Mouse (Mus musculus): Measurements from ENCODE around the gene Nkg7. TPM values are rescaled to one million over a fixed set of nuclear protein-coding genes. Genes with fewer than 3 reads are reported as not detected.
"Not testable (repeated sequence)": the region's sequence is repeated elsewhere in the genome, so short reads cannot be mapped to it uniquely, and the experiment has no call there.

Gene Nkg7
- total and polyA plus RNA-seq, 2 experiments: 1.1 to 2.5 TPM

DNA sequence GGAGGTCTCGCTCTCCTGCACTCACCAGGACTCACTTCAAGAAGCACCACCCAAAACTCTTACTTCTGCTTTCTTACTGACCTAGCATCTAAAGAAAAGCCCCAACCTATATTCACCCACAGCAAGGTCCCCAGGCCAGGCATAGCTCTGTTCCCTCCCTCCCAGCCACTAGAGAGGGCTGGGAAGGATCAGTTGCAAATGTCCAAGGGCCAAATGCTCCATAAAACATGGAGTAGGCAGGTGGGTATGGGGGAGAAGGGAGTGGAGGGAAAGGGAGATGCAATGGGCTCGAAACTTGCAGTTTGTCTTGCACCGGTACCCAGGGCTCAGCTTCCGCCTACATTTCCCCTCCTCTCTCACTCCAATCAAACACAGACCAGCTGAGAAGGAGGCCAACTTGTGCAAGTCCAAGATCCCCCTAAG is 28.7 kb upstream of the Nkg7 start, which contains the start of gene Siglecg:
TSS of gene Siglecg (plus strand) at position 74 of the 423 bp plus-strand sequence.
- no peaks in the 10 kb centered on the region for H3K36me3 ChIP-seq (ENCODE audit: control insufficient read depth, insufficient read depth, low read length)
- DNase-seq (ENCODE audit: extremely low read depth, low read depth, low spot score): no peak
- no peak for TF ChIP-seq CTCF (IDR thresholded peaks at IDR 0.05; ENCODE audit: low read depth, low read length)
- TF ChIP-seq POLR2A (IDR thresholded peaks at IDR 0.05; ENCODE audit: extremely low read depth, insufficient read depth, low read length): no peak
- H3K27me3 ChIP-seq (ENCODE audit: control insufficient read depth, insufficient read depth, low read length): peaks cover 2% of the 10 kb centered on the region; the same call in 1 of the 2 replicates
- H3K27ac ChIP-seq (replicated peaks; ENCODE audit: insufficient read depth, low read depth, low read length): no peak within 1 kb of the TSS
- H3K79me2 ChIP-seq (ENCODE audit: control insufficient read depth, insufficient read depth, low read length): no peaks in the 10 kb centered on the region
- H3K4me1 ChIP-seq (ENCODE audit: control insufficient read depth, insufficient read depth, low read length): no peaks in the 10 kb centered on the region
- 70% methylated on average over 4 of the region's 4 CpGs for WGBS
- no peak within 1 kb of the TSS for H3K9ac ChIP-seq (ENCODE audit: low read depth, low read length)
- no peak within 1 kb of the TSS for H3K4me3 ChIP-seq (ENCODE audit: insufficient read depth, low read depth, low read length)

DNA sequence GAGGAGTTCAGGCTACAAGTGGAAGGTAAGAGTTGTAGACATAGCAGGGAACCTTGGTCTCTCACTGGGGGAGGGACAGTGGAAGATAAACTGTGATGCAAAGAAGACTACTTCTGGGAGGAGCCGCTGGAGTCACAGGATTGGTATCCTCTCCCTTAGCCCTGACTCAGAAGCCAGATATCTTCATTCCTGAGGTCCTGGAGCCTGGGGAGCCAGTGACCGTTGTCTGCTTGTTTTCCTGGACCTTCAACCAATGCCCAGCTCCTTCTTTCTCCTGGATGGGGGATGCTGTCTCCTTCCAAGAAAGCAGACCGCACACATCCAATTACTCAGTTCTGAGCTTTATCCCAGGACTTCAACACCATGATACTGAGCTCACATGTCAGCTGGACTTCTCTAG is 27.8 kb upstream of the Nkg7 start:
- 68% methylated on average over 3 of the region's 3 CpGs for WGBS
- no peak overlapping the region for H3K27ac ChIP-seq (replicated peaks; ENCODE audit: insufficient read depth, low read depth, low read length)

DNA sequence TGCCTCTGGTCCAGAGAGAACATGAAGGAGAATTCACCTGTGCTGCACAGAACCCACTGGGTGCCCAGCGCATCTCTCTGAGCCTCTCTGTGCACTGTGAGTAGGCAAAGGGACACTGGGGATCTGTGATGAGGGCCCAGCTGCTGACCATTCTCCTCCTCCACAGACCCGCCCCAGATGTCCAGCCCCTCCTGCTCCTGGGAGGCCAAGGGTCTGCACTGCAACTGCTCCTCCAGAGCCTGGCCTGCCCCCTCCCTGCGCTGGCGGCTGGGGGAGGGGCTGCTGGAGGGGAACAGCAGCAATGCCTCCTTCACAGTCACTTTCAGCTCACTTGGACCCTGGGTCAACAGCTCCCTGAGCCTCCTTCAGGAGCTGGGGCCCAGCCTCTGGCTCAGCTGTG is 25.1 kb upstream of the Nkg7 start:
- not testable (repeated sequence) for H3K79me2 ChIP-seq (ENCODE audit: control insufficient read depth, insufficient read depth, low read length); H3K4me3 ChIP-seq (ENCODE audit: insufficient read depth, low read depth, low read length); H3K27ac ChIP-seq (replicated peaks; ENCODE audit: insufficient read depth, low read depth, low read length); H3K4me1 ChIP-seq (ENCODE audit: control insufficient read depth, insufficient read depth, low read length); H3K36me3 ChIP-seq (ENCODE audit: control insufficient read depth, insufficient read depth, low read length); H3K9ac ChIP-seq (ENCODE audit: low read depth, low read length); H3K27me3 ChIP-seq (ENCODE audit: control insufficient read depth, insufficient read depth, low read length); DNase-seq (ENCODE audit: extremely low read depth, low read depth, low spot score)
- WGBS: 55% methylated on average over 4 of the region's 4 CpGs

More for the DNA sequence above, 27.8 kb upstream of the Nkg7 start:
- Histone ChIP-seq H3K79me2 (ENCODE audit: control insufficient read depth, insufficient read depth, low read length) (no peaks in the 10 kb centered on the region), H3K36me3 (ENCODE audit: control insufficient read depth, insufficient read depth, low read length) (no peaks in the 10 kb centered on the region), H3K9ac (ENCODE audit: low read depth, low read length) (no peak overlapping the region), H3K27me3 (ENCODE audit: control insufficient read depth, insufficient read depth, low read length) (peaks cover 2% of the 10 kb centered on the region; the same call in 1 of the 2 replicates), H3K4me1 (ENCODE audit: control insufficient read depth, insufficient read depth, low read length) (no peaks in the 10 kb centered on the region), H3K4me3 (ENCODE audit: insufficient read depth, low read depth, low read length) (no peak overlapping the region)
- TF ChIP-seq CTCF (IDR thresholded peaks at IDR 0.05; ENCODE audit: low read depth, low read length): no peak
- no peak for TF ChIP-seq POLR2A (IDR thresholded peaks at IDR 0.05; ENCODE audit: extremely low read depth, insufficient read depth, low read length)
- DNase-seq (ENCODE audit: extremely low read depth, low read depth, low spot score): no peak

DNA sequence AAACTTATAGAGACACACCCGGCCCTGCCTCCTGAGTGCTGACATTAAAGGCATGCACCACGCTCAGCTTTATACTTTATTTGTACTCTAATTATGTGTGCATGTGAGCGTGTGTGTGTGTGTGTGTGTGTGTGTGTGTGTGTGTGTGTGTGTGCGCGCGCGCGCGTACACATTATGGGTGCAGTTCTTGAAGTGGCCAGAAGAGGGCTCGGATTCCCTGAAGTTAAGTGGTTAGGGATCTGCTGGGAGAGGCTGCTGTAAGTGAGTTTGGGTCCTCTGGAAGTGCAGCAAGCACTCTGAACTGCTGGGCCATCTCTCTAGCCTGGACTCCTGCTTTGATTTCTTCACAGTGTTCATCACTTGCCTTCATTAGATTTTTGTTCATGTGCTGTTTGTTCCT is 19.6 kb upstream of the Nkg7 start:
- WGBS: 89% methylated on average over 10 of the region's 10 CpGs

GRCm38 (mm10) chr7:43422995-43423617 is 13.8 kb upstream of the Nkg7 start:
- Histone ChIP-seq H3K4me3 (ENCODE audit: insufficient read depth, low read depth, low read length) (no peak overlapping the region), H3K27ac (replicated peaks; ENCODE audit: insufficient read depth, low read depth, low read length) (no peak overlapping the region), H3K9ac (ENCODE audit: low read depth, low read length) (no peak overlapping the region), H3K79me2 (ENCODE audit: control insufficient read depth, insufficient read depth, low read length) (no peaks in the 10 kb centered on the region), H3K4me1 (ENCODE audit: control insufficient read depth, insufficient read depth, low read length) (no peaks in the 10 kb centered on the region), H3K27me3 (ENCODE audit: control insufficient read depth, insufficient read depth, low read length) (no peaks in the 10 kb centered on the region), H3K36me3 (ENCODE audit: control insufficient read depth, insufficient read depth, low read length) (no peaks in the 10 kb centered on the region)
- DNase-seq (ENCODE audit: extremely low read depth, low read depth, low spot score): peak; percentile 45
- 22% methylated on average over 11 of the region's 11 CpGs for WGBS
- TF ChIP-seq CTCF (IDR thresholded peaks at IDR 0.05; ENCODE audit: low read depth, low read length): peak; percentile 99
- TF ChIP-seq POLR2A (IDR thresholded peaks at IDR 0.05; ENCODE audit: extremely low read depth, insufficient read depth, low read length): no peak

More for the DNA sequence above, 19.6 kb upstream of the Nkg7 start:
- H3K27me3 ChIP-seq (ENCODE audit: control insufficient read depth, insufficient read depth, low read length): no peaks in the 10 kb centered on the region
- H3K27ac ChIP-seq (replicated peaks; ENCODE audit: insufficient read depth, low read depth, low read length): no peak overlapping the region
- TF ChIP-seq CTCF (IDR thresholded peaks at IDR 0.05; ENCODE audit: low read depth, low read length) (peak; percentile 15; the same call in 1 of the 2 replicates), POLR2A (IDR thresholded peaks at IDR 0.05; ENCODE audit: extremely low read depth, insufficient read depth, low read length) (no peak)
- no peak overlapping the region for H3K9ac ChIP-seq (ENCODE audit: low read depth, low read length)
- DNase-seq (ENCODE audit: extremely low read depth, low read depth, low spot score): peak; percentile 21
- no peaks in the 10 kb centered on the region for H3K36me3 ChIP-seq (ENCODE audit: control insufficient read depth, insufficient read depth, low read length)
- no peaks in the 10 kb centered on the region for H3K4me1 ChIP-seq (ENCODE audit: control insufficient read depth, insufficient read depth, low read length)
- no peak overlapping the region for H3K4me3 ChIP-seq (ENCODE audit: insufficient read depth, low read depth, low read length)
- H3K79me2 ChIP-seq (ENCODE audit: control insufficient read depth, insufficient read depth, low read length): no peaks in the 10 kb centered on the region

GRCm38 (mm10) chr7:43423991-43424625 is 12.8 kb upstream of the Nkg7 start:
- H3K36me3 ChIP-seq (ENCODE audit: control insufficient read depth, insufficient read depth, low read length): no peaks in the 10 kb centered on the region
- H3K4me1 ChIP-seq (ENCODE audit: control insufficient read depth, insufficient read depth, low read length): no peaks in the 10 kb centered on the region
- no peak overlapping the region for H3K27ac ChIP-seq (replicated peaks; ENCODE audit: insufficient read depth, low read depth, low read length)
- no peak overlapping the region for H3K9ac ChIP-seq (ENCODE audit: low read depth, low read length)
- WGBS: 69% methylated on average over 3 of the region's 3 CpGs
- DNase-seq (ENCODE audit: extremely low read depth, low read depth, low spot score): no peak
- no peaks in the 10 kb centered on the region for H3K79me2 ChIP-seq (ENCODE audit: control insufficient read depth, insufficient read depth, low read length)
- no peak overlapping the region for H3K4me3 ChIP-seq (ENCODE audit: insufficient read depth, low read depth, low read length)
- H3K27me3 ChIP-seq (ENCODE audit: control insufficient read depth, insufficient read depth, low read length): no peaks in the 10 kb centered on the region
- no peak for TF ChIP-seq CTCF (IDR thresholded peaks at IDR 0.05; ENCODE audit: low read depth, low read length)
- TF ChIP-seq POLR2A (IDR thresholded peaks at IDR 0.05; ENCODE audit: extremely low read depth, insufficient read depth, low read length): no peak
